Mouse (Mus musculus) midbrain, embryonic 11.5 days (tissue): ENCODE data around the gene Dnmt3l. TPM values are rescaled to one million over a fixed set of nuclear protein-coding genes. Genes with fewer than 3 reads are reported as not detected.

Experiments
- ATAC-seq: fragments of 200-750 bp; cut with Nextera tagmentation; 2 replicates; pipeline ENCODE4 v1.8.0; 2017; ENCODE audit warnings: moderate TSS enrichment, moderate library complexity; ENCODE audit not compliant: low FRiP score
- DNase-seq: peaks from one replicate; pipeline ENCODE4 v3.0.0; 2015; ENCODE audit warnings: low spot score; ENCODE audit errors: missing footprints
- H3K27ac ChIP-seq: fragments of 300-500 bp; sonication (generic); 2 replicates; pipeline ENCODE4 v1.5.1; 2014; ENCODE audit warnings: low read depth, low read length
- H3K27me3 ChIP-seq: fragments of 300-500 bp; sonication (generic); 2 replicates; pipeline ENCODE4 v1.6.1; 2014; ENCODE audit warnings: mild to moderate bottlenecking, low read length, moderate library complexity, mixed read lengths; ENCODE audit not compliant: control insufficient read depth, insufficient read depth
- H3K36me3 ChIP-seq: fragments of 300-500 bp; sonication (generic); 2 replicates; pipeline ENCODE4 v1.6.1; 2014; ENCODE audit warnings: mild to moderate bottlenecking, low read length, moderate library complexity, mixed read lengths; ENCODE audit not compliant: control insufficient read depth, insufficient read depth
- H3K4me1 ChIP-seq: fragments of 300-500 bp; sonication (generic); 2 replicates; pipeline ENCODE4 v1.6.1; 2014; ENCODE audit warnings: low read length; ENCODE audit not compliant: control insufficient read depth, insufficient read depth
- H3K4me2 ChIP-seq: fragments of 300-500 bp; sonication (generic); 2 replicates; pipeline ENCODE4 v1.6.1; 2014; ENCODE audit warnings: mild to moderate bottlenecking, moderate library complexity
- H3K4me3 ChIP-seq: fragments of 300-500 bp; sonication (generic); 2 replicates; pipeline ENCODE4 v1.5.1; 2014; ENCODE audit warnings: low read depth, low read length
- H3K9ac ChIP-seq: fragments of 300-500 bp; sonication (generic); 2 replicates; pipeline ENCODE4 v1.6.1; 2014; ENCODE audit warnings: low read length
- H3K9me3 ChIP-seq: fragments of 300-500 bp; sonication (generic); 2 replicates; pipeline ENCODE4 v1.6.1; 2016; ENCODE audit warnings: low read length; ENCODE audit not compliant: control insufficient read depth
- WGBS: fragments of 180-500 bp; shearing (Covaris S2); extraction: QIAGEN DNeasy Blood & Tissue Kit; methylation state at CpG from one replicate; pipeline ENCODE4 v1.1.7; 2014; 5-methylcytosine and 5-hydroxymethylcytosine counted together
- polyA plus RNA-seq: library from polyadenylated mRNA; unstranded; fragments of >200 nt; fragmentation: Nextera tagmentation; extraction: Ambion mirVana; gene quantifications from 2 replicates; pipeline ENCODE4 v1.2.1, GENCODE M21; 2014

Gene Dnmt3l
- polyA plus RNA-seq, result not detected in 2 replicates

DNA sequence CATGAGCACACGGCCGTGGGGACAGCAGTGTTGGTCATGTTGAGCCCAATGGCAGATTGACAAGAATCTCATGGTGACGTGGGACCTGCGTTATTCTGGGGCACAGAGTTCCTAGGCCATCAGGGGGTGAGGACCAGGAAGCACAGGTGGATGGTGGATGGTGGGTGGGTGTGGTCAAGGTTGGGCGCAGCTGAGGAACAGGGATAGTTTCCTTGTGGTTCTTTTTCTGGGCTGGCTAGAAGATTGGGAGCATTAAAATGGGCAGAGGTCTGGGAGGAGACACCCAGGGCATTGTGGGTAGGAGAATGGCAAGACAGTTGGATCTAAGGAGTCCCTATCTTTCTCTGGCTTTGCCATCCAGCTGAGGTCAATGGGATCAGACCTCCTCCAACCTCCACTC is at the start of gene Dnmt3l:
Gene Dnmt3l (plus strand): TSS at position 301 of the 400 bp plus-strand sequence.
- Histone ChIP-seq H3K4me2 (no peak within 1 kb of the TSS), H3K27me3 (no peaks in the 10 kb centered on the region), H3K4me3 (no peak within 1 kb of the TSS), H3K9me3 (no peaks in the 10 kb centered on the region), H3K36me3 (no peaks in the 10 kb centered on the region), H3K27ac (no peak within 1 kb of the TSS), H3K4me1 (no peaks in the 10 kb centered on the region), H3K9ac (no peak within 1 kb of the TSS)
- DNase-seq, result no peak
- 92% methylated on average over 5 of the region's 5 CpGs for WGBS
- ATAC-seq, result no peak

GRCm38 (mm10) chr10:77995639-77996038 is 46.1 kb upstream of the Dnmt3l start:
- WGBS, result 91% methylated on average over 3 of the region's 3 CpGs
- no peak overlapping the region for H3K9ac ChIP-seq
- ATAC-seq, result no peak
- H3K4me3 ChIP-seq, result no peak overlapping the region
- no peak overlapping the region for H3K27ac ChIP-seq
- H3K9me3 ChIP-seq, result no peaks in the 10 kb centered on the region
- DNase-seq, result no peak
- H3K36me3 ChIP-seq, result peaks cover 27% of the 10 kb centered on the region
- no peaks in the 10 kb centered on the region for H3K4me1 ChIP-seq
- no peak overlapping the region for H3K4me2 ChIP-seq
- no peaks in the 10 kb centered on the region for H3K27me3 ChIP-seq

DNA sequence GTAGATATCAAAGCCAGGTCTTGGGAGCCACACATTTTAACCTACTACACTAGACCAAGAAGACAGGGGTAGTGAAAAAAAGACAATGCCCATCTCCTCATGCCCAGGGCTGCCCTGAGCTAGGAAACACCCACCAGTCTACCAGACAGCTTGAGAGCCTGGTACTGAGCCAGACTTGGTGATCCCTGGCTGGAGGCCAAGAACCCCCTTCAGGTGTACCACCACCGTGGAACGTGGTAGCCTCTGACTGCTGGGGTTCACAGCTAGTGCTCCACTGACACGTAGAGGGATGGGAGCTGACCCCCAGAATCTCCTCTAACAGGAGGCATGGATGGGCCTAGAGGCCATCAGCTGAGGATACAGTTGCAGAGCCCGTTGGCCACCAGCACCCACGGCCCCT is 41.5 kb upstream of the Dnmt3l start:
- Histone ChIP-seq H3K9ac (no peak overlapping the region), H3K27me3 (no peaks in the 10 kb centered on the region), H3K9me3 (no peaks in the 10 kb centered on the region), H3K4me2 (no peak overlapping the region), H3K4me1 (no peaks in the 10 kb centered on the region), H3K27ac (no peak overlapping the region), H3K36me3 (peaks cover 28% of the 10 kb centered on the region), H3K4me3 (no peak overlapping the region)
- no peak for DNase-seq
- ATAC-seq, result no peak
- WGBS, result 93% methylated on average over 5 of the region's 5 CpGs

- H3K36me3 ChIP-seq, result peaks cover 24% of the 10 kb centered on the region
- H3K4me3 ChIP-seq, result no peak overlapping the region
- no peak overlapping the region for H3K4me2 ChIP-seq
- H3K27me3 ChIP-seq, result no peaks in the 10 kb centered on the region
- H3K4me1 ChIP-seq, result 0 out of 2 replicates have a peak, but pooled peaks cover 2% of the 10 kb centered on the region
- WGBS, result 93% methylated on average over 11 of the region's 11 CpGs
- no peaks in the 10 kb centered on the region for H3K9me3 ChIP-seq
- no peak overlapping the region for H3K27ac ChIP-seq
- ATAC-seq, result no peak
- H3K9ac ChIP-seq, result no peak overlapping the region
- no peak for DNase-seq
Observed at GRCm38 (mm10) chr10:78001796-78002195, 40.0 kb upstream of the Dnmt3l start.

GRCm38 (mm10) chr10:78002316-78002715 is 39.4 kb upstream of the Dnmt3l start:
- Histone ChIP-seq H3K4me2 (no peak overlapping the region), H3K9me3 (no peaks in the 10 kb centered on the region), H3K4me1 (peaks cover 7% of the 10 kb centered on the region), H3K9ac (no peak overlapping the region), H3K27me3 (no peaks in the 10 kb centered on the region), H3K36me3 (peaks cover 20% of the 10 kb centered on the region), H3K27ac (no peak overlapping the region), H3K4me3 (no peak overlapping the region)
- ATAC-seq, result no peak
- WGBS, result 90% methylated on average over 2 of the region's 2 CpGs
- no peak for DNase-seq

DNA sequence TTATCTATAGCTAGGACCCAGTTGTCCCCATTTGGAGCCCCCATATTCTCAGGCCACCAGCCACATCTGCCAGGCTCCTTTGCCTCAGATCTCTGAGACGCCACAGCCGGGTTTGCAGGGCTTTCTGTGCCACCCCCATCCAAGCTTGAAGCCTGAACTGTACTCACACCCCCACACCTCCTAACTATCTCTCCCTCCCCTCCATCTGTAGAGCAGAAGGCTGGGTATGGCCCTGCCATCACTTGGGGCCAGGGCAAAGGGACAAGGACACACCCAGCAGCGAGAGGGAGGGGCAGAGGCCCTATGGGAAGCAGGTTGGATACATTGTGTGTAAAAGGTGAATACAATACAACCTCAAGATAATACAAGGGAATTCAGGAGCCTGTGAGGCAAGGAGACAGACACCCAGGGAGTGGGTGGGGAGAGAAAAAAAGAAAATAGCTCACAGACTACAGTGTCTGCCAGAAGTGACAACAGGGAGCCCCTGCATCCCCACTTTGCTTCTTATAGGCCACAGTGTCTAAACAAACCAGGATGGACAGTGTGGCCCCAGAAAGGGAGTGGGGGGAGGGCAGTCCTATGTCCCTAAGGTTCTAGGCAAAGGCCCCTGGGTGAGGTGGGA is 37.2 kb upstream of the Dnmt3l start:
- H3K9ac ChIP-seq, result no peak overlapping the region
- no peak for ATAC-seq
- peaks cover 17% of the 10 kb centered on the region for H3K36me3 ChIP-seq
- no peaks in the 10 kb centered on the region for H3K27me3 ChIP-seq
- WGBS, result 91% methylated on average over 3 of the region's 3 CpGs
- H3K9me3 ChIP-seq, result no peaks in the 10 kb centered on the region
- H3K4me3 ChIP-seq, result no peak overlapping the region
- DNase-seq, result no peak
- no peak overlapping the region for H3K4me2 ChIP-seq
- peaks cover 22% of the 10 kb centered on the region for H3K4me1 ChIP-seq
- no peak overlapping the region for H3K27ac ChIP-seq

DNA sequence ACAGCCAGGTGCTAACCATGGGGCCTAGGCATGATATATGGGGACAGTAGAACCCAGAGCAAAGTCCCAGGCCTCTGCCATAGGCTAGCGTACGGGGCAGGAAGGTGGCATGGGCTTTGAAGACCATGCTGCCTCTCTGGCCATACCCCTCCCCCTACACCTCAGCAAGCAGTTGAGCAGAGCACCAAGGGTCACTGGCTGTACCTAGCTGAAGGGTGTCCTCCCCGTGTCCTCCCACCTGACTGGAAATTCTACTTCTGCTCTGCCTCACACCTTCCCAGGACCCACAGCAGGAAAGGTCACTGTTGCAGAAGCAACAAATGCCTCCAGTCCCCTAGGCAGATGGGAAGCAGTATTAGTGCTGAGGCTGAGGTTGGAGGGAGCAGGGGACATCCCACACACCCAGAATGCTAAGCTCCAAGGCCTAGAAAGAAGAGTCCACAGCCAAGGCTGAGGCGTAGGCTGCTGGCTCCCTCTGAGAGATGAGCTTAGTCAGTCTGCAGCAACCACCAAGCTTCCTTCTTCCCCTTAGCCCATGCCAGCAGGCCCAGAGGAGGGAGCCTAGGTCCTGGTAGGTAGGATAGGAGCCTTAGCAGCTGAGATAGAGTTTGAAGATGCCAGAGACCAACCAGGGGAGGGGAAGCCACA is 35.8 kb upstream of the Dnmt3l start:
- H3K27ac ChIP-seq, result no peak overlapping the region
- H3K4me3 ChIP-seq, result no peak overlapping the region
- 92% methylated on average over 4 of the region's 4 CpGs for WGBS
- H3K36me3 ChIP-seq, result peaks cover 8% of the 10 kb centered on the region; the same call in 1 of the 2 replicates
- no peaks in the 10 kb centered on the region for H3K9me3 ChIP-seq
- no peak overlapping the region for H3K4me2 ChIP-seq
- H3K9ac ChIP-seq, result no peak overlapping the region
- H3K27me3 ChIP-seq, result no peaks in the 10 kb centered on the region
- ATAC-seq, result no peak
- H3K4me1 ChIP-seq, result peaks cover 22% of the 10 kb centered on the region
- no peak for DNase-seq

GRCm38 (mm10) chr10:78007203-78007602 is 34.5 kb upstream of the Dnmt3l start:
- ATAC-seq, result no peak
- Histone ChIP-seq H3K4me1 (peaks cover 22% of the 10 kb centered on the region), H3K27ac (no peak overlapping the region), H3K9ac (no peak overlapping the region), H3K9me3 (no peaks in the 10 kb centered on the region), H3K27me3 (no peaks in the 10 kb centered on the region), H3K36me3 (no peaks in the 10 kb centered on the region), H3K4me2 (no peak overlapping the region), H3K4me3 (no peak overlapping the region)
- DNase-seq, result no peak
- WGBS, result 63% methylated on average over 7 of the region's 7 CpGs

DNA sequence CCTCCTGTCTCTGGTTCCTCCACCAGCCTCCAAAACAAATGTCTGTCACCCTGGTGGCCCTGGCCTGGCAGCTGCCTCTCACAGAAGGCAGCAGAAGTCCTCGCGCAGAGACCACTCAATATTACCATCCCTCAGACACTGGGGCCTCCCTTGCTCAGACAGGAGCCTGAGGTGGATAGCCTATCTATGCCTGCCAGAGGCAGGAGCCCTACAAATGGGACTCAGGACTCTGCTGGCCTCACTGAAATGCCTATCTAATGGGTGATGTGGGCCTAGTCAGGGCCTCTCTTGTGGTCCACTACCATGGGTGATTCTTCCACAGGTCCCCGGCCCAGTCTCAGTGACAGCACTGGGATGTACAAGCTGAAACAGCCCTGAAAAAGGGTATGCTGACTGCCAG is 33.6 kb upstream of the Dnmt3l start:
- ATAC-seq, result no peak
- WGBS, result 73% methylated on average over 3 of the region's 3 CpGs
- no peaks in the 10 kb centered on the region for H3K27me3 ChIP-seq
- peak overlapping the region; percentile 72 for H3K4me2 ChIP-seq
- H3K4me3 ChIP-seq, result peak overlapping the region; percentile 65
- no peaks in the 10 kb centered on the region for H3K9me3 ChIP-seq
- H3K4me1 ChIP-seq, result peaks cover 22% of the 10 kb centered on the region
- H3K27ac ChIP-seq, result no peak overlapping the region
- DNase-seq, result no peak
- peak overlapping the region; percentile 74 for H3K9ac ChIP-seq
- no peaks in the 10 kb centered on the region for H3K36me3 ChIP-seq
